Mouse (Mus musculus) midbrain, embryonic 16.5 days (tissue): ENCODE results near the gene Gm45785. TPM values are rescaled to one million over a fixed set of nuclear protein-coding genes. Genes with fewer than 3 reads are reported as not detected.

Experiments
- ATAC-seq: fragments of 200-750 bp; cut with Nextera tagmentation; 2 replicates; pipeline ENCODE4 v1.8.0; 2017; ENCODE audit warnings: moderate TSS enrichment
- H3K27ac ChIP-seq: fragments of 300-500 bp; sonication (generic); 2 replicates; pipeline ENCODE4 v1.5.1; 2014; ENCODE audit warnings: mild to moderate bottlenecking, low read length, mixed read lengths
- H3K27me3 ChIP-seq: fragments of 300-500 bp; sonication (generic); 2 replicates; pipeline ENCODE4 v1.6.1; 2014; ENCODE audit warnings: low read depth, low read length, mixed read lengths; ENCODE audit not compliant: control insufficient read depth, insufficient read depth
- H3K36me3 ChIP-seq: fragments of 300-500 bp; sonication (generic); 2 replicates; pipeline ENCODE4 v1.6.1; 2014; ENCODE audit warnings: mild to moderate bottlenecking, low read length, moderate library complexity, mixed read lengths; ENCODE audit not compliant: control insufficient read depth, insufficient read depth
- H3K4me1 ChIP-seq: fragments of 300-500 bp; sonication (generic); 2 replicates; pipeline ENCODE4 v1.6.1; 2014; ENCODE audit warnings: mild to moderate bottlenecking, low read length, mixed read lengths; ENCODE audit not compliant: control insufficient read depth, insufficient read depth
- H3K4me2 ChIP-seq: fragments of 300-500 bp; sonication (generic); 2 replicates; pipeline ENCODE4 v1.6.1; 2014; ENCODE audit warnings: mild to moderate bottlenecking, low read length, mixed read lengths
- H3K4me3 ChIP-seq: fragments of 300-500 bp; sonication (generic); 2 replicates; pipeline ENCODE4 v1.5.1; 2014; ENCODE audit warnings: low read depth, mild to moderate bottlenecking, low read length, moderate library complexity, mixed read lengths
- H3K9ac ChIP-seq: fragments of 300-500 bp; sonication (generic); 2 replicates; pipeline ENCODE4 v1.6.1; 2014; ENCODE audit warnings: low read depth, low read length, mixed read lengths
- H3K9me3 ChIP-seq: fragments of 300-500 bp; sonication (generic); replicated peaks from 2 replicates; pipeline ENCODE4 v1.6.1; 2014; ENCODE audit warnings: mild to moderate bottlenecking, low read length, mixed read lengths; ENCODE audit not compliant: control insufficient read depth, poor library complexity, severe bottlenecking
- WGBS: fragments of 180-500 bp; shearing (Covaris S2); extraction: QIAGEN DNeasy Blood & Tissue Kit; methylation state at CpG from one replicate; pipeline ENCODE4 v1.1.7; 2014; 5-methylcytosine and 5-hydroxymethylcytosine counted together
- polyA plus RNA-seq: library from polyadenylated mRNA; unstranded; fragments of >200 nt; fragmentation: Nextera tagmentation; extraction: Ambion mirVana; gene quantifications from 2 replicates; pipeline ENCODE4 v1.2.1, GENCODE M21; 2015

Gene Gm45785
- polyA plus RNA-seq, 1 experiment from 2014 or later: 0.39 TPM

DNA sequence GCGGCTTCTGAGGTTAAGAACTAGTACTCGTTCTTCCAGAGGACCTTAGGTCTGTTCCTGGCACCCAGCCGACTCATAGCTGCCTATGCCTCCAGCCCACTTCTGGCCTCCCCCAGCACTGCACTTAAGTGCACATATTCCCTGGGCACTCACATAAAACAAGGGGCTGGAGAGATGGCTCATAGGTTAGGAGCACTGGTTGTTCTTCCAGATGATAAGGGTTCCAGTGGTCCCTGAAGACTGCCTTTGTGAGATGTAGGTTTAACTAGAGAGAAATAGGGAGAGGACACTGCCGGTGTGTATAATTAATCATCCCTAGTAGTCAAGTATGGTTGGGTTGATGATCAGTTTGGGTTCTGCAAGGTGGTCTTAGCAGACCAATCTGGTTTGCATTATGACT lies 33.4 kb downstream of the Gm45785 start:
- no peak overlapping the region for H3K4me2 ChIP-seq

DNA sequence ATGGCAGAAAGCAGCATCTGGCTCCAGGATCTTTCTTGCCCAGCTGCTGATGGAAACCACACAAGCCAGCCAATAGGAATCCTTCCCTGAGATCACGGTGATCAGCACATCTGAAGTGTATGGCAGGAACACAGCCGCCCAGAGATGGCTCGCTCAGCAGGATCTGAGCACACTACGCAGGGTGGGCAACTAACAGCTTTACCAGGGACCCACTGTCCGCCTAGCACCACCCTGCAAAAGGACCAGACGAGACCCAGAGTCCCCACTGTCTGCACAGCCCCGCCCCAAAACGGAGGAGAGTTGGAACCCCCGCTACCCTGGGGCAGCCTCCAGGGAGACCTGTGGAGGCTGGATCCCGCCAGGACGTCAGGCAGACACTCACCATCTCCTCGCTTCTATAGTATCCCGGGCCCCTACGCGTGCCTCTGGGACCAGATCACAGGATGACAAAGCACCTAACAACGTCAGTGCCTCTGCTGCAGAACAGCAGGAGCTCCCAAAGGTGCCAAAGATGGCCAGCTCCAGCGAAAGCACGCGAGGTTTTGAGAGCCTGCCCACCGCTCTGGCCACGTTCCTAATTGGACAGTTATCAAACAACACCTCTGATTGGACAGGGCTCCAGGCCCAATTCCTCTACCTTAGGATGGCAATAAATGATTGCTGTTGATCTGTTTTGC lies 34.3 kb downstream of the Gm45785 start, which contains the start of gene Zfp941:
Zfp941 (minus strand) TSS at position 526 of the 677 bp plus-strand sequence.
- Histone ChIP-seq H3K9me3 (no peaks in the 10 kb centered on the region), H3K27ac (peak within 1 kb of the TSS; percentile 98), H3K27me3 (no peaks in the 10 kb centered on the region), H3K4me3 (peak within 1 kb of the TSS; percentile 74), H3K4me1 (peaks cover 17% of the 10 kb centered on the region), H3K4me2 (peak within 1 kb of the TSS; percentile 69), H3K36me3 (peaks cover 2% of the 10 kb centered on the region; the same call in 1 of the 2 replicates), H3K9ac (peak within 1 kb of the TSS; percentile 89)
- ATAC-seq: peak; percentile 94
- under 1% methylated on average over 21 of the region's 21 CpGs for WGBS

More for the DNA sequence above, 33.4 kb downstream of the Gm45785 start:
- Histone ChIP-seq H3K27ac (no peak overlapping the region), H3K9me3 (no peaks in the 10 kb centered on the region), H3K27me3 (no peaks in the 10 kb centered on the region), H3K36me3 (peaks cover 2% of the 10 kb centered on the region; the same call in 1 of the 2 replicates), H3K4me1 (peaks cover 11% of the 10 kb centered on the region), H3K4me3 (no peak overlapping the region), H3K9ac (no peak overlapping the region)
- no peak for ATAC-seq
- WGBS: 94% methylated on average over 4 of the region's 4 CpGs

DNA sequence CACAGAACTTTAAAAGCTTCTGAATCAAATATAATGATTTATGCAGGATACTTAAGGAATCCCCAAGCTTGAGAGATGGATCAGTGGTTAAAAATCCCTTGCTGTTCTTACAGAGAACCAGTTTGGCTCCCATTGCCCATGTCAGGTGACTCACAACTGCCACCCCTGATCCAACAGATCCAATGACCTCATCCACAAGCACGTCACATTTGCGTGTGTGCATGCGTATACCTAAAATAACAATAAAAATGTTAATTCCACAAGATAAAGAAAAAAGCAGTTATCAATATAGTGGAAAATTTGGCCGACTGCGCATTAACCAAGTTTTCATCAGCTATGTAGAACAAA lies 34.9 kb downstream of the Gm45785 start:
- H3K4me3 ChIP-seq: peak overlapping the region; percentile 74
- H3K4me2 ChIP-seq: peak overlapping the region; percentile 69
- ATAC-seq: peak; percentile 57
- H3K36me3 ChIP-seq: peaks cover 2% of the 10 kb centered on the region; the same call in 1 of the 2 replicates
- H3K27me3 ChIP-seq: no peaks in the 10 kb centered on the region
- H3K27ac ChIP-seq: peak overlapping the region; percentile 98
- 39% methylated on average over 5 of the region's 5 CpGs for WGBS
- H3K4me1 ChIP-seq: peaks cover 18% of the 10 kb centered on the region
- H3K9me3 ChIP-seq: no peaks in the 10 kb centered on the region
- peak overlapping the region; percentile 89 for H3K9ac ChIP-seq

DNA sequence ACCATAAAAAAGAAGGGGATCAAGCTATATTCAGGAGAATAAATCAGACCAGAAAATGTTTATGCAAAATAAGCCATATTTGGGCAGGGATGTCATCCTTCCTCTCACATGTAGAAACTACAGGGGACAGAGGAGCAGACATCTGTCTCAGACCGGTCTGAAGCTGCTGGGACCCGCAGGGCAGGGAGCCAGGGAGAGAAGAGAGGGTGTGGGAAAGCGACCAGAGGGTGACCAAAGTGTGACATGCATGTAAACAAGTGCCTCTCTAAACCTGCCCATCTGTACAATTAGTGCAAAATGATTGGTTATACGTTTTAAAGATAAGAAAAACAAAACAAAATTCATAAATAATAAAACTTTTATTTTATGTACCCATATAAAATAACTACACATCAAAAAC lies 36.0 kb downstream of the Gm45785 start:
- Histone ChIP-seq H3K27me3 (no peaks in the 10 kb centered on the region), H3K4me3 (no peak overlapping the region), H3K9me3 (no peaks in the 10 kb centered on the region), H3K4me2 (peak overlapping the region; percentile 39), H3K36me3 (peaks cover 2% of the 10 kb centered on the region; the same call in 1 of the 2 replicates), H3K4me1 (peaks cover 18% of the 10 kb centered on the region), H3K27ac (no peak overlapping the region), H3K9ac (no peak overlapping the region)
- ATAC-seq: no peak
- 74% methylated on average over 4 of the region's 4 CpGs for WGBS

DNA sequence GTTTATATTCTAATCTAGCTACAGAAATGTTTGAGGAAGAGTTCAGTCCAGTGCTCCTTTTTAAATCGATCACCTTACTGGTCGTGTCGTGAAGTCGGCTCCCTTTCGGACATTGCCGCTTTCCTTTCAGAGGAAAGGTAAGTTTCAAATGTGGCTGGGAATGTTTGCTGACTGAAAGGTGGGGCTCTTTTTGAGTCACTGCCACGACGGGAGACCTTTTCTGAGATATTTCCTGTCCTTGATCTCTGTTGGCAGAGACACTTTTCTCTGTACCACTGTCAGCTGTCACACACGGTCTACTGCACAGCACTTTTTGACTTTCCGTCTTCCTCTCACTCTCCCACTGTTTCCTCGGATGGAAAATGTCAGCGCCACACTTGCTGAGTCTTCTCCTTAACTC lies 43.3 kb downstream of the Gm45785 start:
- Histone ChIP-seq H3K4me1 (peaks cover 9% of the 10 kb centered on the region), H3K36me3 (peaks cover 19% of the 10 kb centered on the region), H3K9ac (no peak overlapping the region), H3K4me2 (no peak overlapping the region), H3K9me3 (no peaks in the 10 kb centered on the region), H3K27me3 (no peaks in the 10 kb centered on the region), H3K4me3 (no peak overlapping the region), H3K27ac (no peak overlapping the region)
- ATAC-seq: no peak
- WGBS: 88% methylated on average over 12 of the region's 12 CpGs

DNA sequence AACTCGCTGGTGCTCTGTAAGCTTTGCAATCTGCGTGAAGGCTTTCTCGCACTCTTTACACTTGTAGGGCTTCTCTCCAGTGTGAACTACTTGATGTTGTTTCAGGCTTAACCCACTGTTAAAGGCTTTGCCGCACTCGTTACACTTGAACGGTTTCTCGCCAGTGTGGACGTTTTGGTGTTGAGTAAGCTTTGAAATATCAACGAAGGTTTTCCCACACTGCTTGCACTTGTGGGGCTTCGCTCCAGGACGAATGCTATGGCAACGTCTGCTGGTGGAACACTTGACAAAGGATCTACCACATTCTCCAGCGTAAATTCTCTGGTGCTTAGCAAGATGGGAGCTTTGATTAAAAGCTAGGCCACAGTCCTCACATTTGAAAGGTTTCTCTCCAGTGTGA lies 44.4 kb downstream of the Gm45785 start:
- Histone ChIP-seq H3K9ac (no peak overlapping the region), H3K4me1 (peaks cover under 1% of the 10 kb centered on the region; the same call in 1 of the 2 replicates), H3K27me3 (no peaks in the 10 kb centered on the region), H3K4me2 (no peak overlapping the region), H3K27ac (no peak overlapping the region), H3K36me3 (peaks cover 19% of the 10 kb centered on the region), H3K9me3 (no peaks in the 10 kb centered on the region), H3K4me3 (no peak overlapping the region)
- WGBS: 73% methylated on average over 13 of the region's 13 CpGs
- ATAC-seq: no peak

DNA sequence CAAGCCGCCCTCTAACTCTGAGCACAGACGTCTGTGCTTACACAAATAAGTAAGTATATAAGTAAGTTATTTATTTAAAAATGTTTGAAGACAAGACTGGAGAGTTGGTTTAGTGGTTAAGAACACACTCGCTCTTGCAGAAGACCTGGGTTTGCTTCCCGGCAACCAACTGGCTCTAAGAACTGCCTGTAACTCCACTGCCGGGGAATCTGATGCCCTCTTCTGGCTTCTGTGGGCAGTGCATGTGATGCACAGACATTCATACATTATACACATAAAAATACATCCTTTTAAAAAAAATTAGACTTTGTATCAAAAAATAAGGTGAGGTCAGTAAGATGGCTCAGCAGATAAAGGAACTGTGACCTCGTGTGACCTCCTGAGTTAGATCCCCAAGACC lies 45.6 kb downstream of the Gm45785 start:
- 89% methylated on average over 6 of the region's 6 CpGs for WGBS
- Histone ChIP-seq H3K36me3 (peaks cover 19% of the 10 kb centered on the region), H3K9ac (no peak overlapping the region), H3K4me3 (no peak overlapping the region), H3K4me1 (no peaks in the 10 kb centered on the region), H3K9me3 (no peaks in the 10 kb centered on the region), H3K27ac (no peak overlapping the region), H3K27me3 (no peaks in the 10 kb centered on the region), H3K4me2 (no peak overlapping the region)
- ATAC-seq: no peak

DNA sequence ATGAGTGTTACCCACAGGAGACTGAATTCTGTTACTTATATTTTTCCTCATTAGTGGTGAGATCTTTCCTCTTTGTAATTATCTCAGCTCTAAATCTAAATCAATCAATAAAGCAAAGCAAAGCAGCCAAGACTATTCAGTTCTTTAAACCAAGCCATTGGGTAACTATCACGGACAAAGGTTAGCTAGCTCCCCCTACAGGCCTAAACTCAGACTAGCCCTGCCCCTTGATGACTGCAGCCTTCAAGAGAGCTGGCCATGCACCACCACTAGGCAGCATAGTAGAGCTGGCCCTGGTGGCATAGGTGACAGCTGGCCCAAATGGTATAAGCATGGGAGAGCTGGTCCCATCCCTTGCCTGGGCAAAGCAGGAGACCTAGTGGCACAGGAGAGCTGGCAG lies 50.4 kb downstream of the Gm45785 start:
- no peak overlapping the region for H3K4me2 ChIP-seq
- H3K27ac ChIP-seq: no peak overlapping the region
- 0 out of 2 replicates have a peak, but pooled peaks cover under 1% of the 10 kb centered on the region for H3K36me3 ChIP-seq
- H3K4me1 ChIP-seq: no peaks in the 10 kb centered on the region
- no peak overlapping the region for H3K9ac ChIP-seq
- H3K9me3 ChIP-seq: no peaks in the 10 kb centered on the region
- H3K27me3 ChIP-seq: no peaks in the 10 kb centered on the region
- 24% methylated on average over 1 of the region's 1 CpGs for WGBS
- peak; percentile 64; the same call in 1 of the 2 replicates for ATAC-seq
- no peak overlapping the region for H3K4me3 ChIP-seq

DNA sequence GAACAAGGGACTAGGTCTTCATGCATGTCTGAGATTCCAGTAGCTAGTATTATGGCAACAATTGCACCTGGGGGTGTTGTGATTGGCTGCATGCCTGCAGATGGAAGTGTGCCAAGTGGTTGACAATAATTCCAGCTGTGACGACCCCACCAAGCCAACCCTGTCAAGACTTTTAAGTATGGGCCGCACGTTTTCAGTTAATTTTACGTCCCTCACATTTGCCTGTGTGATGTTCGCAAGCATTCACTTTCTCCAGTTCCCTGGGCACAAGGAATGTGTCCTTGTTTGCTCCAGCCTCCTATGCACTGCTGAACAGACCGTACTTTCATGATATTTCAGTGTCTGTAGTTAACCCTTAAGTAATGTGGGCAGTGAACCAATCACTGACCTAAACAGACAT lies 53.5 kb downstream of the Gm45785 start:
- WGBS: 70% methylated on average over 6 of the region's 6 CpGs
- Histone ChIP-seq H3K27me3 (no peaks in the 10 kb centered on the region), H3K4me2 (no peak overlapping the region), H3K4me1 (no peaks in the 10 kb centered on the region), H3K27ac (no peak overlapping the region), H3K9me3 (no peaks in the 10 kb centered on the region), H3K36me3 (no peaks in the 10 kb centered on the region), H3K9ac (no peak overlapping the region), H3K4me3 (no peak overlapping the region)
- no peak for ATAC-seq
